Mouse (Mus musculus) embryonic facial prominence, embryonic 11.5 days (tissue): ENCODE results near the gene Ift74. TPM values are rescaled to one million over a fixed set of nuclear protein-coding genes. Genes with fewer than 3 reads are reported as not detected.
"Not testable (repeated sequence)": the region's sequence is repeated elsewhere in the genome, so short reads cannot be mapped to it uniquely, and the experiment has no call there.

Experiments
- ATAC-seq: fragments of 200-750 bp; cut with Nextera tagmentation; replicated peaks from 2 replicates; pipeline ENCODE4 v1.8.0; 2017; ENCODE audit warnings: low read depth; ENCODE audit not compliant: insufficient number of reproducible peaks, low FRiP score, low TSS enrichment
- DNase-seq: peaks from one replicate; pipeline ENCODE4 v3.0.0-alpha.2; 2015; ENCODE audit warnings: low spot score
- H3K27ac ChIP-seq: fragments of 300-500 bp; sonication (generic); replicated peaks from 2 replicates; pipeline ENCODE4 v1.5.1; 2014; ENCODE audit warnings: mild to moderate bottlenecking, low read depth, low read length, control low read depth
- H3K27me3 ChIP-seq: fragments of 300-500 bp; sonication (generic); 2 replicates; pipeline ENCODE4 v1.6.1; 2014; ENCODE audit warnings: mild to moderate bottlenecking, low read length, moderate library complexity, mixed read lengths; ENCODE audit not compliant: control insufficient read depth, insufficient read depth
- H3K36me3 ChIP-seq: fragments of 300-500 bp; sonication (generic); replicated peaks from 2 replicates; pipeline ENCODE4 v1.6.1; 2014; ENCODE audit warnings: low read depth, mild to moderate bottlenecking, low read length, moderate library complexity, mixed read lengths; ENCODE audit not compliant: control insufficient read depth, insufficient read depth
- H3K4me1 ChIP-seq: fragments of 300-500 bp; sonication (generic); 2 replicates; pipeline ENCODE4 v1.6.1; 2014; ENCODE audit warnings: low read length, mixed read lengths; ENCODE audit not compliant: control insufficient read depth, insufficient read depth
- H3K4me2 ChIP-seq: fragments of 300-500 bp; sonication (generic); 2 replicates; pipeline ENCODE4 v1.6.1; 2014; ENCODE audit warnings: low read depth, mild to moderate bottlenecking, control low read depth, low read length, moderate library complexity
- H3K4me3 ChIP-seq: fragments of 300-500 bp; sonication (generic); 2 replicates; pipeline ENCODE4 v1.5.1; 2014; ENCODE audit warnings: low read depth, low read length, control low read depth
- H3K9ac ChIP-seq: fragments of 300-500 bp; sonication (generic); replicated peaks from 2 replicates; pipeline ENCODE4 v1.6.1; 2014; ENCODE audit warnings: mild to moderate bottlenecking, control low read depth, low read length
- H3K9me3 ChIP-seq: fragments of 300-500 bp; sonication (generic); replicated peaks from 2 replicates; pipeline ENCODE4 v1.6.1; 2016; ENCODE audit warnings: mild to moderate bottlenecking, low read length, inconsistent platforms, mixed read lengths; ENCODE audit not compliant: control insufficient read depth
- WGBS: fragments of 180-500 bp; shearing (Covaris S2); extraction: QIAGEN DNeasy Blood & Tissue Kit; methylation state at CpG from one replicate; pipeline ENCODE4 v1.1.7; 2014; 5-methylcytosine and 5-hydroxymethylcytosine counted together
- polyA plus RNA-seq: library from polyadenylated mRNA; unstranded; fragments of >200 nt; fragmentation: Nextera tagmentation; extraction: Ambion mirVana; gene quantifications from 2 replicates; pipeline ENCODE4 v1.2.1, GENCODE M21; 2014

Ift74 gene
- polyA plus RNA-seq, 1 experiment from 2014 or later: 78.2 TPM

DNA sequence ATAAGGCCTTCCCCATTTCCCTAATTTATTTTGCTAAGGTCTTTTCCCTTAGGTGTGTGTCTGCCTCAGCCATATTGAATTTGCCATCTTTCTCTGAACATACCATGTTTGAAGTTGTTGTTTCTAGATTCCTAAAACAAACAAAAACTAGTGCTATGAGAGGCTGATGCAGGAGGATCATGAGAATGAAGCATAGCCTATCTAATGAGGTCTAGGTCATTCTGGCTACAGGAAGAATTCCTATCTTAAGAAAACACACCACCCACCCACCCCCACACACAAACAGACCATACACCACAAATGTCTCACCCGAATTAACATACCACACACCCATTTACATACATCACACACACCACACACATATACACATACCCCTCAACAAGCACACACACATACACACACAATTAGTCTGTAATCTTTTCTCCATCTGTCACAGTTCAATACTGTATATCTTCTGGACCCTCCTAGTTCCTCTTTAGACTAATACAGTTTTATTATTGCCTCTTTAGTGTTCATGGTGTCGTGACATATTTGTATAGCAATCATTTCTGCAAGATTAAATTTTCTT, 9.8 kb upstream of the Ift74 start:
- 90% methylated on average over 2 of the region's 2 CpGs for WGBS
- ATAC-seq: no peak
- H3K36me3 ChIP-seq: no peaks in the 10 kb centered on the region
- H3K27me3 ChIP-seq: no peaks in the 10 kb centered on the region
- no peak overlapping the region for H3K9ac ChIP-seq
- H3K4me3 ChIP-seq: no peak overlapping the region
- H3K4me1 ChIP-seq: no peaks in the 10 kb centered on the region
- no peak overlapping the region for H3K27ac ChIP-seq
- no peak for DNase-seq
- H3K9me3 ChIP-seq: no peaks in the 10 kb centered on the region
- H3K4me2 ChIP-seq: no peak overlapping the region

DNA sequence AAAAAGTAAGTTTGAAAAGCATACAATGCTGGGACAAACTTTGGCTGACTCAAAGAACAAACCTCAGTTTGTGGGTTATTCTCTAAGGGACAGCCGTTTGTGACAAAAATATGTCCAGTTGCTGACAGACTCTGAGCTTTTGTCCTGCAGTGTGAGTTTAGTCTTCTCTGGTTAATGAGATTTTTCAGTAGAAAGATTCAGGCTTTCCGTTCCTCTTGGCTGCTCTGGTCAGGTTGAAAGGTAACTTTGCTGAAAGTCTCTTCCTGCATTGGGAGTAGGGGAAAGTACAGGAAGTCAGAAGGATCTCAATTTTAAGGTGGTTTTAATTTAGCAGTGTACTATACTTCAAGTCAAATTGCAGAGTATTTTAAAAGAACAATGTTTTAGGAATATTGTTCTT, 8.7 kb upstream of the Ift74 start:
- ATAC-seq (no peak), DNase-seq (no peak)
- H3K4me3 ChIP-seq: no peak overlapping the region
- H3K36me3 ChIP-seq: no peaks in the 10 kb centered on the region
- no peak overlapping the region for H3K4me2 ChIP-seq
- H3K27me3 ChIP-seq: no peaks in the 10 kb centered on the region
- no peaks in the 10 kb centered on the region for H3K4me1 ChIP-seq
- 86% methylated on average over 2 of the region's 2 CpGs for WGBS
- H3K9me3 ChIP-seq: no peaks in the 10 kb centered on the region
- no peak overlapping the region for H3K9ac ChIP-seq
- no peak overlapping the region for H3K27ac ChIP-seq

DNA sequence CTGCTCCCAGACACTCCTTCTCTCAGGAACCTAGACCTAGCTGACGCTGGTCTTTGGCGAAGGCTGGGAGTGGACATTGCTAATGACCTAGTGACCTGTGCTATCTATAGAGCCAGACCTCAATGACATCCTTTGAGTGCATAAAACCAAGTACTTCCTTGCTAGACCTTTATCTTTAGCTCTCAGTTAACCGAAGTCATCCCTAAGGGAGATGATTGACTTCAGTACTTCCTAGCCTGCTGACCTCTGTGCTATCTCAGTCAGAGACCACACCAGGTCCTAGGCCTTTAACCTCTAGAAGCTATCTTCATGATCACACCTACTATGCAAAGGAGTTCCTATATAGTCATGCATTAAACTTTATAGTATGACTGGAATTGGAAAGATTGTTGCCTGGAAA, 4.0 kb upstream of the Ift74 start:
- H3K4me1 ChIP-seq: no peaks in the 10 kb centered on the region
- no peak overlapping the region for H3K4me2 ChIP-seq
- no peaks in the 10 kb centered on the region for H3K27me3 ChIP-seq
- no peak overlapping the region for H3K27ac ChIP-seq
- no peaks in the 10 kb centered on the region for H3K36me3 ChIP-seq
- WGBS: 86% methylated on average over 3 of the region's 3 CpGs
- no peak overlapping the region for H3K4me3 ChIP-seq
- ATAC-seq: no peak
- no peak overlapping the region for H3K9ac ChIP-seq
- H3K9me3 ChIP-seq: no peaks in the 10 kb centered on the region
- DNase-seq: no peak

DNA sequence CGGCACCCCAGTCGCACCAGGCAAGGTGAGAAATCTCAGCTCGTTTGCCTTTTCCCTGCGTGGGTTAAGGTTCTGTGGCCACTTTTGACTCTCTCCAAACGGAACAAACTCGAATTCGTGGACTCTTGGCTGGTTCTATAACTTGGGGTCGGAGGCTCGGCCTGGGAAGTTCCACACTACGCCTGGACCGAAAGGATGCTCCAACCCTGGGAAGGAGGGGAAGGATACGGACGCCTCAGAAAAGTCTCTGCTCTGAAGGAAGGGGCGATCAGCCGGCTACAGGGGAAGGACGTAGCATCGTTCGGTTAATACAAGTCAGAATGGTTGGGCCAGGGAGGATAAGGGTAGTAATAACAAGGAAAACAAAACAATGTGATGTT, 326 bp downstream of the Ift74 start:
- H3K36me3 ChIP-seq: no peaks in the 10 kb centered on the region
- peak overlapping the region; percentile 16; the same call in 1 of the 2 replicates for H3K27ac ChIP-seq
- no peak for DNase-seq
- WGBS: under 1% methylated on average over 18 of the region's 18 CpGs
- peak; percentile 79 for ATAC-seq
- H3K9ac ChIP-seq: peak overlapping the region; percentile 66
- H3K9me3 ChIP-seq: no peaks in the 10 kb centered on the region
- H3K4me1 ChIP-seq: no peaks in the 10 kb centered on the region
- H3K27me3 ChIP-seq: no peaks in the 10 kb centered on the region
- peak overlapping the region; percentile 47 for H3K4me3 ChIP-seq
- peak overlapping the region; percentile 54 for H3K4me2 ChIP-seq

DNA sequence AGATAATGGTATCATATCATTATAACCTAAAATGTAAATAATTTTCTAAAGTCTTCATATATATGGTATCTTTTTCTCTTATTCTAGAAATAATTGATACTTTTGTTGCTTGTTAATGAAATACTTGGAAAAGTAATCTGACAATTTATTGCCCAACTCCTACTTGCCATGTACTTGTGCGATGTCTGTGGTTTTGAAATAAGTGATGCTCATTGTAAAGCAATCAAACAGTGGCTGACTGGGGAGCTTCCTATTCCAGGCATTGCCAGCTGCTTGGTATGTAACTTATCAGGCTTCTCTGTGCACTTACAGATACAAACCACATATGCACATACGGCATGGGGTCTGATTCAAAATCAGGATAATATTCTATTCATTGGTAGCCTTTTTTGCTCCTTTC, 5.8 kb downstream of the Ift74 start:
- no peak overlapping the region for H3K27ac ChIP-seq
- no peak for ATAC-seq

DNA sequence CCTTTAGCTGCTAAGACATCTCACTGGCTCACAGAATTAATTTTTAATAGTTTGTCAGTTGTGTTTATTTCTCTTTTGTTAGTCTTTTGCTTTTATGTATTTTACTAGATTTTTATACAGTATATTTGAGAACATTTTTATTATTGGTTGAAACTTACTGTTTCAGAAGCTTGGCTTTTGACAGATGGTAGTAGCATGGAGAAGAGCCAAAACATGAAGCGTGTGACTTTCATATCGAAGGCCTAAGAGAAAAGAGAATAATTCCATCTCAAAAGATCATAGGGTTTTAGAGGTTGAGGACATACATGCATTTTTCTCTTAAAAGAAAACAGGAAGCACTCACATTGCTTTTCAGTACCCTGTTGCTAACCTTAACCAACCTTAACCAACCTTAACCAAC, 28.9 kb downstream of the Ift74 start:
- ATAC-seq (no peak), DNase-seq (no peak)
- H3K4me1 ChIP-seq: no peaks in the 10 kb centered on the region
- H3K4me2 ChIP-seq: no peak overlapping the region
- H3K36me3 ChIP-seq: no peaks in the 10 kb centered on the region
- no peaks in the 10 kb centered on the region for H3K9me3 ChIP-seq
- WGBS: 95% methylated on average over 2 of the region's 2 CpGs
- H3K4me3 ChIP-seq: no peak overlapping the region
- no peak overlapping the region for H3K27ac ChIP-seq
- no peaks in the 10 kb centered on the region for H3K27me3 ChIP-seq
- no peak overlapping the region for H3K9ac ChIP-seq

More for the DNA sequence above, 5.8 kb downstream of the Ift74 start:
- Histone ChIP-seq H3K4me3 (no peak overlapping the region), H3K36me3 (no peaks in the 10 kb centered on the region), H3K4me2 (no peak overlapping the region), H3K4me1 (no peaks in the 10 kb centered on the region), H3K9ac (no peak overlapping the region), H3K27me3 (no peaks in the 10 kb centered on the region), H3K9me3 (no peaks in the 10 kb centered on the region)
- DNase-seq: no peak
- 85% methylated on average over 2 of the region's 2 CpGs for WGBS

DNA sequence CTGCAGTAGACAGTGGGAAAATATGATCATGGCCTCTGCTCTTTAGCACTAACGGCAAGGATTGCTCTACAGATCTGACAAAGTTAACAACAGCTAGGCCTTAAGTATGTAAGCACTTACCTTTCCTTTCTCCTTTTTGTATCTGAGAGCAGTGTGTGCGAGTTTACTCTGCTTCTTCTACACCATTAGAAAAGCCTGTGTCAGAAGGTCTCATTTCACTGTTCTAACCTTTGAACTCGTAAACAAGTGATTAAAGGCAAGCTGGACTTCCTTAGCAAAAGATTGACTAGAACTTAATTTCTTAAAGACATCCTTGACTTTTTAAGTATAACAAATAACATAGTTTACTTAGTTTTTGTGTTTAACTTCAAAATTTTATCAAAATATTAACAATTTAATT, 35.6 kb downstream of the Ift74 start, which contains the start of gene Lrrc19:
Gene Lrrc19, minus strand, starts transcription at position 225 of the 400 bp plus-strand sequence.
- Histone ChIP-seq H3K9me3 (no peaks in the 10 kb centered on the region), H3K27ac (no peak within 1 kb of the TSS)
- 84% methylated on average over 3 of the region's 3 CpGs for WGBS

DNA sequence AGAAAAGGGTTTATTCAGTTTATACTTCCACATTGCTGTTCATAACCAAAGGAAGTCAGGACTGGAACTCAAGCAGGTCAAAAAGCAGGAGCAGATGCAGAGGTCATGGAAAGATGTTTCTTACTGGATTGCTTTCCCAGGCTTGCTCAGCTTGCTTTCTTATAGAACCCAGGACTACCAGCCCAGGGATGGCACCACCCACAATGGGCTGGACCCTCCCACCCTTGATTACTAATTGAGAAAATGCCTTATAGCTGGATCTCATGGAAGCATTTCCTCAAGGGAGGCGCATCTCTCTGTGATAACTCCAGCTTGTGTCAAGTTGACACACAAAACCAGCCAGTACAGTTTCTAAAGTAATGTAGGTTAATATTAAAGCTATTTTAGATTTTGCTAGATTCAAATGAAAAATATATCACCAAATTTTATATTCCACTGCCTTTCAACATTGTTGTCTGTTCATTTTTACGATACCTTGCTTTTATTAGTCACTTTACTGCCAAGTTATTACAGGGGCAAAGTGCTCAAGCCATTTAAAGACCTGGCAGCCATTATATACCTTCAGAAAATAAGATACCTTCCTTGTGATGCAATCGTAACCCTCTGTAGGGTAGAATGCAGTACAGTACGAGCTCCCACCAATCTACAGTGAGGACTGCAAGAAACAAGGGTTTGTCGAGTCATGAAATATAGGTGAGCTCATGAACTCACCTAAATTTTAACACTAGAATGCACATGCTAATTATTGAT, 36.3 kb downstream of the Ift74 start:
- not testable (repeated sequence) for ATAC-seq, H3K36me3 ChIP-seq, DNase-seq, H3K4me3 ChIP-seq, H3K27me3 ChIP-seq, H3K9ac ChIP-seq, H3K9me3 ChIP-seq, H3K27ac ChIP-seq, H3K4me2 ChIP-seq, H3K4me1 ChIP-seq
- WGBS: 92% methylated on average over 5 of the region's 5 CpGs

More for the DNA sequence above, 35.6 kb downstream of the Ift74 start, which contains the start of gene Lrrc19:
- ATAC-seq: no peak
- Histone ChIP-seq H3K4me2 (no peak within 1 kb of the TSS), H3K27me3 (no peaks in the 10 kb centered on the region), H3K4me1 (no peaks in the 10 kb centered on the region), H3K9ac (no peak within 1 kb of the TSS), H3K36me3 (no peaks in the 10 kb centered on the region), H3K4me3 (no peak within 1 kb of the TSS)
- no peak for DNase-seq
